Mouse (Mus musculus) ES-E14 (cell line): ENCODE measurements around the gene Gpr85.

Source experiments
- CHD2 ChIP-seq: IDR thresholded peaks from 2 replicates; pipeline ENCODE4 v1.6.1; 2014; ENCODE audit warnings: mild to moderate bottlenecking, low read depth, low read length, inconsistent platforms
- HCFC1 ChIP-seq: IDR thresholded peaks from 2 replicates; pipeline ENCODE4 v1.6.1; 2012; ENCODE audit warnings: low read length, inconsistent platforms, borderline replicate concordance; ENCODE audit not compliant: insufficient read depth
- MAFK ChIP-seq: IDR thresholded peaks from 2 replicates; pipeline ENCODE4 v1.6.1; 2014; ENCODE audit warnings: mild to moderate bottlenecking, low read depth, low read length, inconsistent platforms; ENCODE audit not compliant: insufficient read depth

GRCm38 (mm10) chr6:13884877-13885592 is 45.3 kb upstream of the Gpr85 start:
- no peak for TF ChIP-seq CHD2
- no peak for TF ChIP-seq HCFC1
- no peak for TF ChIP-seq MAFK
